Mouse (Mus musculus) ZHBTc4 (cell line): ENCODE results near the gene Olfr1279.
"Not testable (repeated sequence)": the region's sequence is repeated elsewhere in the genome, so short reads cannot be mapped to it uniquely, and the experiment has no call there.

ENCODE experiments used
- DNase-seq: peaks from one replicate; pipeline ENCODE4 v3.0.0-alpha.2; 2011; ENCODE audit warnings: low read depth, low spot score

The Olfr1279 gene

GRCm38 (mm10) chr2:111300374-111300773, at the start of gene Olfr1279:
Gene Olfr1279 (plus strand): TSS chr2:111300635.
- no peak for DNase-seq

GRCm38 (mm10) chr2:111254216-111254615, 46.2 kb upstream of the Olfr1279 start, which contains the start of gene Olfr1276:
Gene Olfr1276 (plus strand): TSS chr2:111254516.
- DNase-seq, result no peak

GRCm38 (mm10) chr2:111274006-111274405, 26.4 kb upstream of the Olfr1279 start, which contains the start of gene Olfr1277:
Gene Olfr1277 (minus strand): TSS chr2:111274106.
- no peak for DNase-seq

- no peak for DNase-seq
Observed at GRCm38 (mm10) chr2:111289836-111290235, 10.6 kb upstream of the Olfr1279 start, which contains the start of gene Olfr1278. Gene Olfr1278 (plus strand): TSS chr2:111290136.

- no peak for DNase-seq
Observed at GRCm38 (mm10) chr2:111298541-111298940, 1.9 kb upstream of the Olfr1279 start.

- peak; percentile 0 for DNase-seq
Observed at GRCm38 (mm10) chr2:111313717-111314116, 13.3 kb downstream of the Olfr1279 start, which contains the start of gene Olfr1280. Gene Olfr1280 (plus strand): TSS chr2:111314017.

GRCm38 (mm10) chr2:111326220-111326619, 25.8 kb downstream of the Olfr1279 start, which contains the start of gene Olfr1281:
Gene Olfr1281 (plus strand): TSS chr2:111326520.
- DNase-seq, result peak; percentile 4

GRCm38 (mm10) chr2:111333721-111334120, 33.3 kb downstream of the Olfr1279 start:
- DNase-seq, result not testable (repeated sequence)

GRCm38 (mm10) chr2:111335976-111336375, 35.5 kb downstream of the Olfr1279 start, which contains the start of gene Olfr1282:
Gene Olfr1282 (minus strand): TSS chr2:111336076.
- DNase-seq, result no peak
